Mouse (Mus musculus) Patski (cell line): ENCODE measurements at regions not wholly inside any gene's neighbourhood (a gene's known extent, or its start where the extent isn't known, plus 50 kb on each side); places are given as distances from the start of the nearest gene placed in this dataset.
A peak's percentile ranks its signal among the peaks of the same experiment; 100 is the strongest.

Experiments
- ATAC-seq: fragments of 100-300 bp; one replicate; pipeline ENCODE4 v1.8.0; 2021
- CTCF ChIA-PET: fragments of 350-600 bp; sonication (Branson Sonifier 250); formaldehyde crosslinking; loops from one replicate; lab custom pipeline; 2022; ENCODE audit warnings: inconsistent platforms; lab: Charles Lee
- POLR2A ChIA-PET: fragments of 350-600 bp; sonication (Branson Sonifier 250); formaldehyde crosslinking; loops from one replicate; lab custom pipeline; 2022; ENCODE audit warnings: antibody characterized with exemption, inconsistent platforms; lab: Charles Lee
- DNase-seq: peaks from one replicate; pipeline ENCODE4 v3.0.0-alpha.2; 2011; ENCODE audit warnings: low read depth, low spot score
- H3K27me3 ChIP-seq: fragments of 371-371 bp; one replicate; pipeline ENCODE4 v1.5.1; 2021
- CTCF ChIP-seq: fragments of 100-300 bp; IDR thresholded peaks from one replicate; pipeline ENCODE4 v1.5.1; 2021
- in situ Hi-C: fragments of 300-500 bp; cut with MboI; formaldehyde crosslinking; loops from 3 replicates; pipeline ENCODE4 v1.11.1; 2018; ENCODE audit warnings: low pct_unique_long_range_greater_than_20kb, mixed read lengths

DNA sequence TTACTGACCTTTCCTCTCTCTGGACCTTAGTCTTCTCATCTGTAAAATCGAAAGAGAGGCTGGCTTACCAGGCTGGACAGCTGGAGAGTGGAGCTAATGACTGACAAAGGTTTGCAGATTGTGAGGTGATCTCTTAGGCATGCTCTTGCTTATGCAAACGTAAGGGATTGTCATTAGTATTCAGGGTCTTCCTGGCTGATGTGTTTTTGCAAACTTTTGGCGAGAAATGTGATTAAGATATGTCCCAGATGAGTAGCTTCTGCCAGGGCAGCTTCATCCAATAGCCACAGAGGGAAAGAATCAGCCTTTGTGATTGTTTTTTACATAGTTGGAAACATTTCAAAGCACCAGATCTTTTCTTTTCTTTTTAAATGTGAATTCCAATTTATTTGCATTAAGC, 95.1 kb downstream of the Gm12728 start:
- no peaks in the 10 kb centered on the region for H3K27me3 ChIP-seq
- no peak for TF ChIP-seq CTCF
- ATAC-seq (no peak), DNase-seq (no peak)
- POLR2A ChIA-PET = interaction anchor here (0.5 kb wide), 1 partner anchor 84 kb away, joined by 4 read pairs; no protein-coding TSS in a partner anchor
- in situ Hi-C loops = no loop called here
- CTCF ChIA-PET = no interaction called here

DNA sequence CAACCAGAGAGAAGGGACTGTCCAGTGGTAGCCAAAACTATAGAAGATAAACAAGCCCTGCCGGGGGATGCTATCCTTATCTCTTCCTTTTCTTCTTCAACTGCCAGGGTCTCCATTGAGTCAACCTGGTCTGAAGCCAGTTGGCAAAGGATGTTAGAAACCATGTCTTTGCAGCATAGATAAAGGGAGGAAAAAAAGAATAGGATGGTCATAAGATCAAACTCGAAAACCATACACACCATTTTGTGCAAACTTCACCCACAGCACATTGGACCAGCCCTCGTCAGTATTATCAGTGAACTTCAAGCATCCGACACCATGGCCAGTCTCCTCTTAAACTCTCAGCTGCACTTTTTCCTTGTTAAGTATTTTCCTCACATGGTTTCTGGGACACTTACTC, 101.8 kb downstream of the Gm12728 start:
- no peaks in the 10 kb centered on the region for H3K27me3 ChIP-seq
- no peak for DNase-seq
- TF ChIP-seq CTCF = no peak
- POLR2A ChIA-PET = no interaction called here
- no peak for ATAC-seq
- CTCF ChIA-PET = no interaction called here
- in situ Hi-C loops = no loop called here

- H3K27me3 ChIP-seq = no peaks in the 10 kb centered on the region
- CTCF ChIA-PET = no interaction called here
- POLR2A ChIA-PET = no interaction called here
- in situ Hi-C loops = no loop called here
- no peak for ATAC-seq
- DNase-seq = no peak
- no peak for TF ChIP-seq CTCF
Observed at GRCm38 (mm10) chr4:105892065-105892464, 102.4 kb downstream of the Gm12728 start.

DNA sequence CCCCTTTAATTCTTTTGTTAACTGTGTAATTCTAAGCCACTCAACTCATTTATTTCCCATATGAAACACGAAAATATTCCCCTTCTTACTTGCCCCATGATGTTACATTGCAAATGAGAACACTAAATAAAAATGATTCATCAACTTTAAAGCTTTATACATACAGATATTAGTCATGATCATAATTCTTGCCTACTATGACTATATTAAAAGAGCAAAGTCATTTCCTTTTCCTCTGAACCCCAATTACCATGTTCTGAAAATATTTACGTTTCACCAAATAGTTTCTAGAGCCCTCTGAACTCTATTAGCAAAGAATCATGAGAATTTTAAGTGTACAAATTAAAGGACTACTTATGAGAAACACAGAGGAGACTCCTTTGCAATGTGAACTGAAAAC, 105.4 kb downstream of the Gm12728 start:
- POLR2A ChIA-PET = no interaction called here
- CTCF ChIA-PET = interaction anchor here (1.0 kb wide), 1 partner anchor 10 kb away, joined by 3 read pairs; no protein-coding TSS in a partner anchor
- ATAC-seq = no peak
- in situ Hi-C loops = no loop called here
- no peaks in the 10 kb centered on the region for H3K27me3 ChIP-seq
- TF ChIP-seq CTCF = no peak
- DNase-seq = no peak

GRCm38 (mm10) chr4:105898054-105898847, 108.6 kb downstream of the Gm12728 start:
- in situ Hi-C loops = no loop called here
- POLR2A ChIA-PET = no interaction called here
- no peak for TF ChIP-seq CTCF
- DNase-seq = peak; percentile 93
- CTCF ChIA-PET = interaction anchor here (0.6 to 1.9 kb wide), 6 partner anchors 13 to 473 kb away, joined by 3 to 6 read pairs (median 3); no protein-coding TSS in a partner anchor
- no peaks in the 10 kb centered on the region for H3K27me3 ChIP-seq
- peak; percentile 96 for ATAC-seq

DNA sequence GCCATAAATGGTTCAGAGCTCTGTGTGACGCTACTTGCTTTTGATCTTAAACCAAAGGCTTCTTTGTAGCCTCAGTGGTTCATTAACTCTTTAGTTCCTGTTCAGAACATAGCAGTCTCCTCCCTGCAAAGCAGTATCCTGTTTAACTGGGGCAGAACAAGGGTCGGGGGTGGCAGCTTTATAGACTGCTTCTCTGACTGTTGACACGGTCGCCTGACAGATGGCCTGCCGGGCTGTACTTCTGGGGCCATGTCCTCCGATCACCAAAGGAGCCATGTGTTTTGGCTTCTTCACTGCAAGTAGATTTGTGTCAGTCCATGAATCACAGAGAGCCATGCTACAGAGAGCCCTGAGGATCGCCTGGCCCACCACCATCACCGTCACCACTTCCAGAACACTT, 115.2 kb downstream of the Gm12728 start:
- DNase-seq = no peak
- ChIA-PET POLR2A (no interaction called here), CTCF (interaction anchor here (0.8 kb wide), 1 partner anchor 10 kb away, joined by 3 read pairs; no protein-coding TSS in a partner anchor)
- TF ChIP-seq CTCF = no peak
- in situ Hi-C loops = no loop called here
- ATAC-seq = no peak
- no peaks in the 10 kb centered on the region for H3K27me3 ChIP-seq

DNA sequence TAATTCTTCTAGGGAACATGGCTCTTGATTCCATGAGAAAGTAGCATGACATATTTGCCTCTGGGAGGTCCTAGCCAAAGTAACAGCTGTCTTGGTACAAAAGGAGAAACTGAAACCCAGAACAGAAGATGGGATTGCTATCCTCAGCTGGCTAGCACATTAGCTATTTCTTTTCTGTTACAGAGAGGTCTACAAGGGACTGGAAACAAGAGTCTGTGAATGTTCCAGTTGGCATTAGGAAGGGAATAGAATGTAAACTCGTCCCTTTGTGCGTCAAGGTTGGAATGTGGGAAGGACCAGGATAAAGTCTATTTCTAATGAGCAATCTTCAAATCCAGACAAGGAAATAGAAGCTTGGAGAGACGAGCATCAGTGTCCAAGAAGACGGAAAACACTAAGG, 116.7 kb downstream of the Gm12728 start:
- H3K27me3 ChIP-seq = no peaks in the 10 kb centered on the region
- no peak for ATAC-seq
- ChIA-PET POLR2A (no interaction called here), CTCF (interaction anchor here (1.4 kb wide), 1 partner anchor 36 kb away, joined by 3 read pairs; no protein-coding TSS in a partner anchor)
- in situ Hi-C loops = no loop called here
- no peak for TF ChIP-seq CTCF
- no peak for DNase-seq

DNA sequence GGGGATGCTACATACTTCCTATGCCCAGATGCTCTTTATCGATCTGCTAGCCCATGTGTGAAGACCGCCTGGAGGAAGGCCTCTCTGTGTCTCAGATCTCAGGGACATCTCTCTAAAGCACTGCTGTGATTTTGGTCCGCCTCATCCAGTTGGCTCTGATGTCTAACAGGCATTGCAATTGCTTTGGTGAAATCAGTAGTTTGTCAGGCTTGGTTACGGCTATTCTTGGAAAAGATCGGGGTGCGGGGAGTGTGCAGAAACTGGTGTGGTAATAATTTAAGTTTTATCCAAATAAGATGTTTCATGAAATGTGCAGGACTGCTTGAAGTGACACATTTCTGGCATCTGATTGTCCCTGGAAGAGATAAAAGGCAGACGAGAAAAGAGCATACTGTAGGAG, 117.9 kb downstream of the Gm12728 start:
- ChIA-PET CTCF (interaction anchor here (1.4 kb wide), 1 partner anchor 35 kb away, joined by 3 read pairs; no protein-coding TSS in a partner anchor), POLR2A (no interaction called here)
- ATAC-seq (no peak), DNase-seq (no peak)
- no peaks in the 10 kb centered on the region for H3K27me3 ChIP-seq
- no peak for TF ChIP-seq CTCF
- in situ Hi-C loops = no loop called here

DNA sequence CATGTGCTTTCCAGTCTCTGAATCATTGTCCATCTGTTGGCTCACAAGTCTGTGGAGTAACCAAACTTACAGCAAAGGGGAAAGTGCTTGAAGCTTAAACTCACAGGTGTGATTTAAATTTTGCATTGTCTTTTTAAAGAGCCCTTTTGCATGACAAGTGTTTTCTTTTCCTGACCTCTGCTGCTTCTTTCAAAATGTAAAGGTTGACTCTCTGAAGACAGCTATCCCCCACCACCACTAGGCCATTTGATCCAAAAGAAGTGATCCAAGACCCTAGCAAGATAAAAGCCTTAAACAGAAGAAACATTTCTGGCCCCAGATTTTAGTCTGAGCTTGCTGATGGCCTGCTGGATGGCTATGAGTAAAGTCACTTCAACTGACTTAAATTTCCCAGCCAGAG, 118.6 kb downstream of the Gm12728 start:
- TF ChIP-seq CTCF = no peak
- in situ Hi-C loops = no loop called here
- ATAC-seq = no peak
- POLR2A ChIA-PET = no interaction called here
- CTCF ChIA-PET = no interaction called here
- no peak for DNase-seq
- H3K27me3 ChIP-seq = no peaks in the 10 kb centered on the region

- ChIA-PET POLR2A (no interaction called here), CTCF (interaction anchor here (0.7 kb wide), 1 partner anchor 9 kb away, joined by 3 read pairs; no protein-coding TSS in a partner anchor)
- ATAC-seq (no peak), DNase-seq (no peak)
- in situ Hi-C loops = no loop called here
- no peaks in the 10 kb centered on the region for H3K27me3 ChIP-seq
- no peak for TF ChIP-seq CTCF
Observed at GRCm38 (mm10) chr4:105909272-105909671, 119.6 kb downstream of the Gm12728 start.

DNA sequence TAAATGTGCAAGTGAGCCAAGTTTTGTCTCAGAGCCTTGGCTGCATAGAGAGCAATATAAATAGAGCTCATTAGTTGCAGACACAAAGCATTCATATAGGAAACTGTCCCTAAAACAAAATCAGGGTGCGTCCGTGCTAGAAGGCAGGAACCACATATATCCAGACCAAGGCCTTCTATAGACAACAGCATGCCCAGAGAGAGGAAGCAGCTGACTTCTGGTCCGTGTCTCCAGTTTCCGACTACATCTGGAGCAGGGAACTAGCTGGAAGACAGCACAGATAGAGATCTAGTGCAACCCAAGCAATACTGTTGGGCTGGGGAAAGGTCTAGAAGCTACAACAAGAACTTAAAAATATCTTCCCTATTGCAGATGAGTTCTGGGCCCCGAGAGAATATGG, 121.0 kb downstream of the Gm12728 start:
- H3K27me3 ChIP-seq = no peaks in the 10 kb centered on the region
- DNase-seq = no peak
- POLR2A ChIA-PET = no interaction called here

More for the DNA sequence above, 121.0 kb downstream of the Gm12728 start:
- TF ChIP-seq CTCF = no peak
- CTCF ChIA-PET = interaction anchor here (0.8 to 1.4 kb wide), 2 partner anchors 9 to 24 kb away, joined by 3 read pairs; no protein-coding TSS in a partner anchor
- no peak for ATAC-seq
- in situ Hi-C loops = no loop called here
